Mouse (Mus musculus) hindbrain, embryonic 10.5 days (tissue): Measurements from ENCODE around the gene Olfr994. TPM values are rescaled to one million over a fixed set of nuclear protein-coding genes. Genes with fewer than 3 reads are reported as not detected.

ENCODE experiments used
- DNase-seq: peaks from one replicate; pipeline ENCODE4 v3.0.0-alpha.2; 2017; ENCODE audit warnings: low spot score
- H3K27ac ChIP-seq: fragments of 300-500 bp; sonication (generic); 2 replicates; pipeline ENCODE4 v1.5.1; 2016; ENCODE audit warnings: mild to moderate bottlenecking, moderate library complexity
- H3K27me3 ChIP-seq: fragments of 300-500 bp; sonication (generic); 2 replicates; pipeline ENCODE4 v1.6.1; 2016; ENCODE audit warnings: mild to moderate bottlenecking; ENCODE audit not compliant: poor library complexity, insufficient read depth, severe bottlenecking
- H3K36me3 ChIP-seq: fragments of 300-500 bp; sonication (generic); 2 replicates; pipeline ENCODE4 v1.6.1; 2016; ENCODE audit warnings: mild to moderate bottlenecking, moderate library complexity
- H3K4me1 ChIP-seq: fragments of 300-500 bp; sonication (generic); replicated peaks from 2 replicates; pipeline ENCODE4 v1.6.1; 2016; ENCODE audit warnings: mild to moderate bottlenecking
- H3K4me3 ChIP-seq: fragments of 300-500 bp; sonication (generic); 2 replicates; pipeline ENCODE4 v1.5.1; 2016; ENCODE audit warnings: mild to moderate bottlenecking, moderate library complexity
- H3K9me3 ChIP-seq: fragments of 300-500 bp; sonication (generic); 2 replicates; pipeline ENCODE4 v1.6.1; 2016; ENCODE audit warnings: mild to moderate bottlenecking, moderate library complexity
- WGBS: fragments of 180-500 bp; shearing (Covaris S2); methylation state at CpG from one replicate; pipeline ENCODE4 v1.1.7; 2016; 5-methylcytosine and 5-hydroxymethylcytosine counted together
- polyA plus RNA-seq: library from polyadenylated mRNA; unstranded; fragments of >200 nt; fragmentation: Nextera tagmentation; extraction: Ambion mirVana; gene quantifications from 2 replicates; pipeline ENCODE4 v1.2.1, GENCODE M21; 2016

The Olfr994 gene
- polyA plus RNA-seq: not detected in 2 replicates

DNA sequence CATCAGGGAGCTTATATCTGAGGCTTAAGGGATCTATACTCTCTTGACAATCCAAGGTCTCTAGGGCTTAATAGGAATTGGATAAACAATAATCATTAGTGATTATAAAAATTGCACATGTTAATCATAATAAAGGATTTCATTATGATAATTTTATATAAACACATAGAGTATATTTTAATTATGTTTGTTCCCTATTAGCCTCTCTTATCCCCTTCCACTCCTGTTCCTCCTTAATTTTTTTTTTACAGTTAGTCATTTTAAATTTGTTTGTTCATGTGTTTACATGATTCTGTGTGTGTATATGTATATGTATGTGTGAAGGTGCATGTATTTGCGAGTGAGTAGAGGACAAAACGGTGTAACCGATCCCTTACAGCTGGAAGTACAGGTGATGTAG, at the start of gene Olfr994:
Gene Olfr994, minus strand, starts transcription at position 101 of the 400 bp plus-strand sequence.
- WGBS: 90% methylated on average over 3 of the region's 3 CpGs

DNA sequence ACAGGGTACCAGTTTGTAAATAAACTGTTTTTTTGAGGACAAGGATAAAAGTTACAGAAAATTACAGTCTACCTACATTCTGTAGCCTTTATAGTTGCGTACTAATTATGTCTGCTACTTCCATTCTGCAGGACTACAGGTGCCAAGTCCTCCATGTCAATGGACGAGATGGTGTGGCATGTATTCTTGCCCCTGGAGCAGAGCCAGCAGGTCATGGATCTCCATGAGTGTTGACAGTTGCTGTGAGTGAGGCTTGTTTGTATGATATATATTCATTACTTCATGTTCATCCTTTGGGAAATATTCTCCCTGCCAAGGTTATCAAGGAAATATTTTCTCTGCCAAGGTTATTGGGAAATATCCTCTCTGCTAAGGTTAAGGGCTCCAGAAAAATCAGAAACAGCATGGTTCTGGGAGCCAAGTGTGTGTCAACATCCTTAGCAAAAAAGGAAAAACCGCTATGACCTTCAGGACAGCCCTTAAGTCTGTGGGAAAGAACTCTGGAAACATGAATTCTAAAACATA, 30.6 kb upstream of the Olfr994 start:
- Histone ChIP-seq H3K36me3 (no peaks in the 10 kb centered on the region), H3K4me3 (no peak overlapping the region), H3K4me1 (no peaks in the 10 kb centered on the region), H3K9me3 (no peaks in the 10 kb centered on the region; the same call in 1 of the 2 replicates), H3K27me3 (no peaks in the 10 kb centered on the region), H3K27ac (no peak overlapping the region)
- DNase-seq: no peak
- WGBS: 80% methylated on average over 3 of the region's 3 CpGs

More for the DNA sequence above, at the start of gene Olfr994:
- Histone ChIP-seq H3K9me3 (no peaks in the 10 kb centered on the region), H3K4me3 (no peak within 1 kb of the TSS), H3K36me3 (no peaks in the 10 kb centered on the region), H3K27me3 (no peaks in the 10 kb centered on the region), H3K27ac (no peak within 1 kb of the TSS), H3K4me1 (no peaks in the 10 kb centered on the region)
- DNase-seq: no peak

DNA sequence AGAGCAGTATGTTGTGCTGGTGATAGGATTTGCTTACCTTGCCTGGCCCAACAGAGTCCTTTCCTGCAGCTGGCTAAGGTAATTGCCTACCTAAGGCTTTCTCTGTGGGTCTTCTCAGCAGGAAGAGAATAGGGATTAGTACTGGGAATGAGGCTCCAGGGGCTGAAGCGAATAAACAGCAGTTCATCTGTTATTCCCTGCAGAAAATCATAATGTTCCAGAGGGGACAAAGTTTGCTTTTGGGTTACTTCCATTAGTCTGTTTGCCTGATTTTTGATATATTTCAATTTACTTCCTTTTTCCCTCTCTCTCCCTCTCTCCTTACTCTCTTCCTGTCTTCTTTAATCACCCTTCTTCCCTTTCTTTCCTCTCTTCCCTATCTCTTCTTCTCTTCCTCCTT, 7.3 kb upstream of the Olfr994 start, which contains the start of gene Olfr995:
Gene Olfr995, minus strand, starts transcription at position 101 of the 400 bp plus-strand sequence.
- no peak for DNase-seq
- no peaks in the 10 kb centered on the region for H3K4me1 ChIP-seq
- no peaks in the 10 kb centered on the region for H3K36me3 ChIP-seq
- no peaks in the 10 kb centered on the region for H3K9me3 ChIP-seq
- no peak within 1 kb of the TSS for H3K27ac ChIP-seq
- H3K27me3 ChIP-seq: no peaks in the 10 kb centered on the region
- 23% methylated on average over 1 of the region's 1 CpGs for WGBS
- no peak within 1 kb of the TSS for H3K4me3 ChIP-seq

DNA sequence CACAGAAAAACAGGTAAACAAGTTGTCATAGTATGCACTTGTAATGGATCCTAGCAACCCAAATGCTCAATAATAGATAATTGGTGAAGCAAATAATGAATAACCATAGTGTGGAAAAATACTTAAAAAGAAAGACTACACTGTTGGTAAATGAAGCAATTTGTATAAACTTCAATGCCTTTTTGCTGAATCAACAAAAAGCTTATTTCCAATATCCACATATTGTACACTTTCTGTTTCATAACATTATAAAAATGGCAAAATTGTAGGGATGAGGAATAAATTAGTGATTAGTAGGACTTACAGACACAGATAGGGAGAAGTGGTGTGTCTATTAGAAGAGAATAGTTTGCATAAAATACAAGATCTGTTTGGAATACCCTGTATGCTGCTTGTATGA, 6.3 kb upstream of the Olfr994 start:
- no peaks in the 10 kb centered on the region for H3K4me1 ChIP-seq
- H3K27ac ChIP-seq: no peak overlapping the region
- no peaks in the 10 kb centered on the region for H3K27me3 ChIP-seq
- no peak for DNase-seq
- no peaks in the 10 kb centered on the region for H3K36me3 ChIP-seq
- no peak overlapping the region for H3K4me3 ChIP-seq
- H3K9me3 ChIP-seq: no peaks in the 10 kb centered on the region

DNA sequence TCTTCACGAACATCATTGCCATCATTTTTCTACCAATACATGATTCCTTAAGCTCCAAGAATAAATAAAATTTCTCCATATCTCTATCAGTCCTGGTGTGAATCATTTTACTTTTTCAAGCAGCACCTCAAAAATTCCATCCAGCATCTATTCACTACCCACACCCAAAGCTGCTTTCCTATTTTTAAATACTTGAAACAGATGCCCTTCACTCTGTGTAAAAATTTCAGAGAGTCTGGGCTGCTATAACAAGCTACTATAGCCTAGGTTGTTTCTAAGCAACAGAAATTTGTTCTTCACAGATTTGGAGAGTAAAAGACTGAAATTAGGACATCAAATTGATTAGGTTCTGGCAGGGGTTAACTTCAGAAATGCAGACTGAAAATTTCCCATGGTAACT, 10.4 kb downstream of the Olfr994 start:
- no peak overlapping the region for H3K4me3 ChIP-seq
- no peaks in the 10 kb centered on the region for H3K27me3 ChIP-seq
- no peaks in the 10 kb centered on the region for H3K36me3 ChIP-seq
- H3K4me1 ChIP-seq: no peaks in the 10 kb centered on the region
- no peak for DNase-seq
- H3K9me3 ChIP-seq: no peaks in the 10 kb centered on the region
- WGBS: 75% methylated on average over 1 of the region's 1 CpGs
- H3K27ac ChIP-seq: no peak overlapping the region

DNA sequence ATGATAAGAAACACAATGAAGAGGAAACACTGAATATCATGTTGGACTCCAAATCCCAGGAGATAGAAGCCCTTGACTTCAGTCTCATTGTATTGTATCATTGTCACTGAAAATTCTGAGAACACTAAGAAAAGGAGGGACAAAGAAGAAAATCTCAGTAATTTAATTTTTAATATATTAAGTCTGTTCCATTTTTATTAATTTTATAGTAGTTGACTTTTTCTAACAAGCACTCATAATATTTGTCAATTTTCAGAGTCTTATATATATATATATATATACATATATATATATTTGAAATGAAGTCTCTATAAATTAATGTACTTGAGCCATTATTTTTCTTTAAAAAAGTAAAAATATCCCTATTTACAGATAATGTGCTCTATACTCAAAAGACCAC, 21.5 kb downstream of the Olfr994 start, which contains the start of gene Olfr993:
Gene Olfr993, minus strand, starts transcription at position 101 of the 400 bp plus-strand sequence.
- no peak within 1 kb of the TSS for H3K4me3 ChIP-seq
- no peaks in the 10 kb centered on the region for H3K9me3 ChIP-seq
- H3K36me3 ChIP-seq: no peaks in the 10 kb centered on the region
- H3K4me1 ChIP-seq: no peaks in the 10 kb centered on the region
- H3K27me3 ChIP-seq: no peaks in the 10 kb centered on the region
- no peak within 1 kb of the TSS for H3K27ac ChIP-seq
- no peak for DNase-seq

DNA sequence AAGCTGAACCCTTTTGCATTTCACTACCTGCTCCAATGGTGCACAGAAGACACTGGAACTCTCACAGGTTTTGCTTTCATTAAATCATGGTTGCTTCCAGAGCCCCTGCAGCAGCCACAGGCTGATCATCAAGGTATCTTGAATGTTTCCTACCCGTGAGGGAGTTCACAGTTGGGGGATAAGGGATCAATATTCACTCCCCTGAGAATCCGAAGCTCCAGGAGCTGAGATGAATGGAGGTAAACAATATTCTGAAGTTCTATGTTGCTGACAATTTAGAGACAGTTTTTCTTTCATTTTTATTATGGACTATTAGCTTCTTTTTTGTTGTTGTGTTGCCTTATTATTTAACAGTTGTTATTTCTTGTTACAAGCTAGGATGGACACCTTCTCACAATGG, 26.9 kb downstream of the Olfr994 start, which contains the start of gene Olfr992:
Gene Olfr992, minus strand, starts transcription at position 101 of the 400 bp plus-strand sequence.
- WGBS: 63% methylated on average over 2 of the region's 2 CpGs
- Histone ChIP-seq H3K27me3 (no peaks in the 10 kb centered on the region), H3K9me3 (no peaks in the 10 kb centered on the region), H3K36me3 (no peaks in the 10 kb centered on the region), H3K27ac (no peak within 1 kb of the TSS), H3K4me3 (no peak within 1 kb of the TSS), H3K4me1 (no peaks in the 10 kb centered on the region)
- no peak for DNase-seq

Other genes starting within 250 kb of the Olfr994 start
- gene Lrrc55, start 239.3 kb downstream of the Olfr994 start, polyA plus RNA-seq: 0.48 and 0.92 TPM in 2 replicates
- gene Olfr987, start 97.1 kb downstream of the Olfr994 start, polyA plus RNA-seq: not detected in 2 replicates
- gene Olfr988, start 73.2 kb downstream of the Olfr994 start, polyA plus RNA-seq: not detected in 2 replicates
- not detected in 2 replicates for gene Olfr992, start 27.0 kb downstream of the Olfr994 start, polyA plus RNA-seq
- gene Olfr993, start 21.6 kb downstream of the Olfr994 start, polyA plus RNA-seq: not detected in 2 replicates
- not detected in 2 replicates for gene Olfr995, start 7.2 kb upstream of the Olfr994 start, polyA plus RNA-seq
- gene 4833423E24Rik, start 82.6 kb upstream of the Olfr994 start, polyA plus RNA-seq: 0.11 TPM in 1 of 2 replicates, not detected in the other
- not detected in 2 replicates for gene Olfr996, start 142.8 kb upstream of the Olfr994 start, polyA plus RNA-seq
- gene Olfr998, start 152.5 kb upstream of the Olfr994 start, polyA plus RNA-seq: not detected in 2 replicates
- not detected in 2 replicates for gene Olfr1000, start 175.5 kb upstream of the Olfr994 start, polyA plus RNA-seq
- not detected in 2 replicates for gene Olfr1002, start 214.3 kb upstream of the Olfr994 start, polyA plus RNA-seq
- gene Olfr154, start 228.0 kb upstream of the Olfr994 start, polyA plus RNA-seq: not detected in 2 replicates
- not detected in 2 replicates for gene Olfr1006, start 242.3 kb upstream of the Olfr994 start, polyA plus RNA-seq